Mouse (Mus musculus) hindbrain, embryonic 11.5 days (tissue): ENCODE measurements around the gene Ube2f. TPM values are rescaled to one million over a fixed set of nuclear protein-coding genes. Genes with fewer than 3 reads are reported as not detected.

ENCODE experiments used
- ATAC-seq: fragments of 200-750 bp; cut with Nextera tagmentation; 2 replicates; pipeline ENCODE4 v1.8.0; 2017; ENCODE audit warnings: mild to moderate bottlenecking, moderate TSS enrichment, moderate library complexity; ENCODE audit not compliant: low FRiP score
- DNase-seq: peaks from one replicate; pipeline ENCODE4 v3.0.0-alpha.2; 2015; ENCODE audit warnings: low spot score
- H3K27ac ChIP-seq: fragments of 300-500 bp; sonication (generic); 2 replicates; pipeline ENCODE4 v1.5.1; 2014; ENCODE audit warnings: mild to moderate bottlenecking, low read depth, low read length
- H3K27me3 ChIP-seq: fragments of 300-500 bp; sonication (generic); 2 replicates; pipeline ENCODE4 v1.6.1; 2014; ENCODE audit warnings: mild to moderate bottlenecking, low read length, moderate library complexity, mixed read lengths; ENCODE audit not compliant: control insufficient read depth, insufficient read depth
- H3K36me3 ChIP-seq: fragments of 300-500 bp; sonication (generic); 2 replicates; pipeline ENCODE4 v1.6.1; 2014; ENCODE audit warnings: mild to moderate bottlenecking, low read length, moderate library complexity, mixed read lengths; ENCODE audit not compliant: control insufficient read depth, insufficient read depth
- H3K4me1 ChIP-seq: fragments of 300-500 bp; sonication (generic); replicated peaks from 2 replicates; pipeline ENCODE4 v1.6.1; 2014; ENCODE audit warnings: low read length, mixed read lengths; ENCODE audit not compliant: control insufficient read depth, insufficient read depth
- H3K4me2 ChIP-seq: fragments of 300-500 bp; sonication (generic); replicated peaks from 2 replicates; pipeline ENCODE4 v1.6.1; 2014; ENCODE audit warnings: mild to moderate bottlenecking, low read depth, low read length
- H3K4me3 ChIP-seq: fragments of 300-500 bp; sonication (generic); 2 replicates; pipeline ENCODE4 v1.5.1; 2014; ENCODE audit warnings: low read depth, low read length
- H3K9ac ChIP-seq: fragments of 300-500 bp; sonication (generic); 2 replicates; pipeline ENCODE4 v1.6.1; 2014; ENCODE audit warnings: low read depth, low read length
- H3K9me3 ChIP-seq: fragments of 300-500 bp; sonication (generic); 2 replicates; pipeline ENCODE4 v1.6.1; 2016; ENCODE audit warnings: low read length; ENCODE audit not compliant: control insufficient read depth
- WGBS: fragments of 180-500 bp; shearing (Covaris S2); extraction: QIAGEN DNeasy Blood & Tissue Kit; methylation state at CpG from one replicate; pipeline ENCODE4 v1.1.7; 2014; 5-methylcytosine and 5-hydroxymethylcytosine counted together
- polyA plus RNA-seq: library from polyadenylated mRNA; unstranded; fragments of >200 nt; fragmentation: Nextera tagmentation; extraction: Ambion mirVana; gene quantifications from 2 replicates; pipeline ENCODE4 v1.2.1, GENCODE M21; 2014

Gene Ube2f
- polyA plus RNA-seq, 1 experiment from 2014 or later = 95.2 TPM

DNA sequence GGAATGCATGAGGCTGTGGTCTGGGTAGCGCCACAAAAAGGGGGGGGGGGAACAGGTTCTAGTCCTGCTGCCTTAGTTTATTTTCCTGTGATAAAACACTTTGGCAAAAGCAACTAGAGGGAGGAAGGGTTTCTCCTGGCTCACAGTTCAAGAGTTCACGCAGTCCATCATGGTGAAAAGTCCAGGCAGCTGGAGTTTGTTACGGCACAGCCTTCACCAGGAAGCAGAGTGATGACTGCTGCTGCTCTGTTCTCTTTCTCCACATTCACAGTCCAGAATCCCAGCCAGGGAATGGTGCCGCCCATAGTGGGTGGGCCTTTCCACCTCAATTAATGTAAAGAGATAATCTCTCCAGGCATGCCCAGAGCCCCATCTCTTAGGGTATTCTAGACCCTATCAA lies 62.2 kb downstream of the Ube2f start:
- Histone ChIP-seq H3K4me2 (no peak overlapping the region), H3K9ac (no peak overlapping the region), H3K4me1 (no peaks in the 10 kb centered on the region), H3K4me3 (no peak overlapping the region), H3K9me3 (no peaks in the 10 kb centered on the region), H3K27me3 (no peaks in the 10 kb centered on the region), H3K36me3 (no peaks in the 10 kb centered on the region), H3K27ac (no peak overlapping the region)
- DNase-seq (no peak), ATAC-seq (no peak)
- WGBS = 93% methylated on average over 4 of the region's 4 CpGs

DNA sequence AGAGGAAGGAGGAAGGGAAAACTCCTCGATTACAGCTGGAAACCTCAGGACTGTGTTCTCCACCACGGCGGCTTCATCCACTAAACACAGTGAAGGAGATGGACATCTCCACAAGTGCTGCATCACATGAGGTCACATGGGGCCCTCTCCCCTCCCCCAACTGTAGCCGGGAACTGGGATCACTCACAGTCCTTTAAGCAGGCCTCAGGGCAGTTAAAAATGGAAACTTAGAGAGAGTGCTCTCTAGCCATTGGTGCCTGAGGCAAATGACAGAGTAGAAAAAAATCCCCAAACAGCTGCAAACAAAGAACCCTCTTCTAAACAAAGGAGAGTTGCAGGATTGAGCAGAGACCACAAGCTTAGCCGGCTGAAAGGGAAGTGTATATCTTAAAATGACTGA lies 63.1 kb downstream of the Ube2f start:
- ATAC-seq (no peak), DNase-seq (peak; percentile 39)
- Histone ChIP-seq H3K9ac (no peak overlapping the region), H3K27ac (no peak overlapping the region), H3K4me1 (no peaks in the 10 kb centered on the region), H3K9me3 (no peaks in the 10 kb centered on the region), H3K36me3 (no peaks in the 10 kb centered on the region), H3K27me3 (no peaks in the 10 kb centered on the region), H3K4me3 (no peak overlapping the region), H3K4me2 (no peak overlapping the region)
- WGBS = 44% methylated on average over 5 of the region's 5 CpGs

DNA sequence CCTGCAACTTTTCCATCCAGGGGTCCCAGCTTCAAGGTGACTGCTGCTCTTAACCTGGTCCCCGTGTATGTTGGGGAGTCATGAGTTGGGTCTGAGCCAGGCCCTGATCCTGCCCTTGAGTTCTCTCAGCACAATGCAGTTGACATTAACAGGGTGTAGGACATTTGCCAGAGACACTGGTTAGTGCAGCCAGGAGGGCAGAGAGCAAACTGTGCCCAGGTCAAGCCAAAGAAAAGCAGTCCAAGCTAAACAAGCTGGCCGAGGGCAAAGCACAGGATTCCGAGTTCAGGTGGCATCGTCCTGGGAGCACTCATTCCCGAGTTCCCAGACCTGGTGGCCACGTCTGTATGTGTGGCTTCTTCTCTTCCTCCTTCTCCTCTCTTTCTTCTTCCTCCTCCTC lies 67.6 kb downstream of the Ube2f start:
- Histone ChIP-seq H3K4me1 (no peaks in the 10 kb centered on the region), H3K4me3 (no peak overlapping the region), H3K27me3 (no peaks in the 10 kb centered on the region), H3K36me3 (no peaks in the 10 kb centered on the region), H3K4me2 (no peak overlapping the region), H3K27ac (no peak overlapping the region), H3K9me3 (no peaks in the 10 kb centered on the region), H3K9ac (no peak overlapping the region)
- 94% methylated on average over 6 of the region's 6 CpGs for WGBS
- DNase-seq (no peak), ATAC-seq (no peak)

DNA sequence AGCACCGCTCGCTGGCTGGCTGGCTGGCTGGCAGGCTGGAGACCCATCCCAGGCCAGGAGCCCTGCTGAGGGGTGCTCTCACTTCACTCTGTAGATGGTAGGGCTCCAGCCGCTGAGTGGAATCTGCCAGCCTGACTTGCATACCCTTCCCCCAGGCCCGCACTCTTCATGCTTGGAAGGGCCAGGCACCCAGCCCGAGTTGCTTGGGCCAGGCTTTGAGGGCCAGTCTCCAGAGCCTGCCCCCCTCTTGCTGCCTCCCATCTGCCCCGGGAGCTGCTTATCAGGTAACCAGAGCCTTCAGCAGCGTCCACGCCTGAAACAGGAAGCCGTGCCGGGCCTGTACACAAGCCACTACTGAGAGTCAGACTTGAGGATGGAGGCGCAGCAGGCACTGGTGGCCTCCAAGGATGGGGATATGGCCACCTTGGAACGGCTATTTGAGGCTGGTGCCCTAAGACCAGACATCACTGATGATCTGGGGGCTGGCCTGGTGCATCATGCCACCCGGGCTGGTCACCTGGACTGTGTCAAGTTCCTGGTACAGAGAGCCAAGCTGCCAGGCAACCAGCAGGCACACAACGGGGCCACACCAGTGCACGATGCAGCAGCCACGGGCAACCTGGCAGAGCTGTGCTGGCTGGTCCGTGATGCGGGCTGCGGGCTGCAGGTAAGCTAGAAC lies 71.8 kb downstream of the Ube2f start, which contains the start of gene Espnl:
Espnl (plus strand) TSS at position 316 of the 679 bp plus-strand sequence.
- H3K4me1 ChIP-seq = no peaks in the 10 kb centered on the region
- no peak within 1 kb of the TSS for H3K4me3 ChIP-seq
- H3K36me3 ChIP-seq = no peaks in the 10 kb centered on the region
- no peaks in the 10 kb centered on the region for H3K27me3 ChIP-seq
- DNase-seq = no peak
- ATAC-seq = no peak
- H3K9ac ChIP-seq = no peak within 1 kb of the TSS
- WGBS = 76% methylated on average over 19 of the region's 19 CpGs
- H3K27ac ChIP-seq = no peak within 1 kb of the TSS
- no peak within 1 kb of the TSS for H3K4me2 ChIP-seq
- no peaks in the 10 kb centered on the region for H3K9me3 ChIP-seq

- WGBS = 77% methylated on average over 2 of the region's 2 CpGs
- no peak overlapping the region for H3K4me2 ChIP-seq
- no peaks in the 10 kb centered on the region for H3K36me3 ChIP-seq
- H3K27ac ChIP-seq = no peak overlapping the region
- H3K4me1 ChIP-seq = no peaks in the 10 kb centered on the region
- no peaks in the 10 kb centered on the region for H3K9me3 ChIP-seq
- H3K27me3 ChIP-seq = no peaks in the 10 kb centered on the region
- no peak overlapping the region for H3K4me3 ChIP-seq
- no peak for ATAC-seq
- no peak overlapping the region for H3K9ac ChIP-seq
- DNase-seq = no peak
Measured at GRCm38 (mm10) chr1:91324646-91325045, 74.5 kb downstream of the Ube2f start.

- WGBS = 79% methylated on average over 4 of the region's 4 CpGs
- ATAC-seq (no peak), DNase-seq (no peak)
- no peak overlapping the region for H3K4me2 ChIP-seq
- H3K27ac ChIP-seq = no peak overlapping the region
- no peaks in the 10 kb centered on the region for H3K36me3 ChIP-seq
- H3K9ac ChIP-seq = no peak overlapping the region
- H3K27me3 ChIP-seq = no peaks in the 10 kb centered on the region
- H3K9me3 ChIP-seq = no peaks in the 10 kb centered on the region
- H3K4me1 ChIP-seq = no peaks in the 10 kb centered on the region
- no peak overlapping the region for H3K4me3 ChIP-seq
Measured at GRCm38 (mm10) chr1:91325488-91326042, 75.5 kb downstream of the Ube2f start.

- Histone ChIP-seq H3K36me3 (no peaks in the 10 kb centered on the region), H3K4me3 (no peak overlapping the region), H3K4me2 (no peak overlapping the region), H3K9me3 (no peaks in the 10 kb centered on the region), H3K27me3 (no peaks in the 10 kb centered on the region), H3K27ac (no peak overlapping the region), H3K4me1 (no peaks in the 10 kb centered on the region), H3K9ac (no peak overlapping the region)
- 58% methylated on average over 4 of the region's 4 CpGs for WGBS
- no peak for ATAC-seq
- DNase-seq = no peak
Measured at GRCm38 (mm10) chr1:91332102-91332501, 82.0 kb downstream of the Ube2f start.

- H3K4me3 ChIP-seq = no peak overlapping the region
- no peaks in the 10 kb centered on the region for H3K4me1 ChIP-seq
- DNase-seq = no peak
- H3K27me3 ChIP-seq = no peaks in the 10 kb centered on the region
- no peaks in the 10 kb centered on the region for H3K36me3 ChIP-seq
- H3K27ac ChIP-seq = no peak overlapping the region
- no peak overlapping the region for H3K4me2 ChIP-seq
- H3K9ac ChIP-seq = no peak overlapping the region
- ATAC-seq = no peak
- H3K9me3 ChIP-seq = no peaks in the 10 kb centered on the region
Measured at GRCm38 (mm10) chr1:91333582-91333981, 83.5 kb downstream of the Ube2f start.

GRCm38 (mm10) chr1:91337355-91337754 lies 87.3 kb downstream of the Ube2f start:
- Histone ChIP-seq H3K36me3 (no peaks in the 10 kb centered on the region), H3K9ac (no peak overlapping the region), H3K4me1 (no peaks in the 10 kb centered on the region), H3K4me3 (no peak overlapping the region), H3K9me3 (no peaks in the 10 kb centered on the region), H3K27ac (no peak overlapping the region), H3K4me2 (no peak overlapping the region), H3K27me3 (no peaks in the 10 kb centered on the region)
- ATAC-seq (no peak), DNase-seq (no peak)
- WGBS = 94% methylated on average over 7 of the region's 7 CpGs
